Mouse (Mus musculus) subcutaneous adipose tissue, adult 2 months (tissue): Measurements from ENCODE around the gene Vmn2r2. TPM values are rescaled to one million over a fixed set of nuclear protein-coding genes. Genes with fewer than 3 reads are reported as not detected.

Source experiments
- polyA plus RNA-seq: library from polyadenylated mRNA; depleted of rRNA; stranded (reverse); fragments of >200 nt; gene quantifications from 2 replicates; pipeline ENCODE4 v1.2.3, GENCODE M21; 2012; ENCODE audit warnings: low replicate concordance; rRNA removed

Gene Vmn2r2
- polyA plus RNA-seq = not detected in 2 replicates

GRCm38 (mm10) chr3:64141878-64142508 lies at the start of gene Vmn2r2:
Gene Vmn2r2 (minus strand): TSS chr3:64141928.

GRCm38 (mm10) chr3:64081247-64081646 lies 60.5 kb downstream of the Vmn2r2 start, which contains the start of gene Vmn2r1:
Gene Vmn2r1 (plus strand): TSS chr3:64081547.

Other genes with a start within 250 kb of the Vmn2r2 start
- 2.0 TPM in 1 of 2 replicates, not detected in the other for gene Plch1, start 242.5 kb downstream of the Vmn2r2 start, polyA plus RNA-seq
- 3.6 and 4.7 TPM in 2 replicates for gene E130311K13Rik, start 212.5 kb downstream of the Vmn2r2 start, polyA plus RNA-seq
- 12.8 and 17.3 TPM in 2 replicates for gene Slc33a1, start 177.2 kb downstream of the Vmn2r2 start, polyA plus RNA-seq
- 3.4 and 5.5 TPM in 2 replicates for gene Gmps, start 165.8 kb downstream of the Vmn2r2 start, polyA plus RNA-seq
- 0.04 and 0.06 TPM in 2 replicates for gene Vmn2r1, start 60.4 kb downstream of the Vmn2r2 start, polyA plus RNA-seq
- gene Vmn2r3, start 147.8 kb upstream of the Vmn2r2 start, polyA plus RNA-seq = not detected in 2 replicates